Mouse (Mus musculus) heart, embryonic 14.5 days (tissue): ENCODE results near the gene Gmppa. TPM values are rescaled to one million over a fixed set of nuclear protein-coding genes. Genes with fewer than 3 reads are reported as not detected.

ENCODE experiments used
- ATAC-seq: fragments of 200-750 bp; cut with Nextera tagmentation; 2 replicates; pipeline ENCODE4 v1.8.0; 2017; ENCODE audit warnings: low read depth, moderate TSS enrichment; ENCODE audit not compliant: insufficient number of reproducible peaks, insufficient read depth, low FRiP score
- H3K27ac ChIP-seq, 2 experiments: fragments of 200-500 bp in 1 of 2; fragments of 300-500 bp in 1 of 2; sonication (generic) in 1 of 2; replicated peaks in 1 of 2; 2 replicates each; pipeline ENCODE4 v1.5.1; 2012 to 2014; ENCODE audit warnings: low read depth in 2 of 2, low read length in 2 of 2, control low read depth in 1 of 2, mild to moderate bottlenecking in 1 of 2, mixed read lengths in 1 of 2; ENCODE audit not compliant: control insufficient read depth in 1 of 2, insufficient read depth in 1 of 2
- H3K27me3 ChIP-seq: fragments of 300-500 bp; sonication (generic); 2 replicates; pipeline ENCODE4 v1.6.1; 2014; ENCODE audit warnings: mild to moderate bottlenecking, low read length, control low read depth; ENCODE audit not compliant: control insufficient read depth, insufficient read depth
- H3K36me3 ChIP-seq: fragments of 300-500 bp; sonication (generic); 2 replicates; pipeline ENCODE4 v1.6.1; 2014; ENCODE audit warnings: mild to moderate bottlenecking, control low read depth, low read length, mixed read lengths; ENCODE audit not compliant: control insufficient read depth, insufficient read depth
- H3K4me1 ChIP-seq, 2 experiments: fragments of 200-500 bp in 1 of 2; fragments of 300-500 bp in 1 of 2; sonication (generic) in 1 of 2; 2 replicates each; pipeline ENCODE4 v1.6.1; 2012 to 2014; ENCODE audit warnings: low read length in 2 of 2, control low read depth in 1 of 2, mixed read lengths in 1 of 2; ENCODE audit not compliant: control insufficient read depth in 2 of 2, insufficient read depth in 2 of 2
- H3K4me2 ChIP-seq: fragments of 300-500 bp; sonication (generic); 2 replicates; pipeline ENCODE4 v1.6.1; 2014; ENCODE audit warnings: mild to moderate bottlenecking, low read length
- H3K4me3 ChIP-seq, 2 experiments: fragments of 200-500 bp in 1 of 2; fragments of 300-500 bp in 1 of 2; sonication (generic) in 1 of 2; 2 replicates each; pipeline ENCODE4 v1.5.1; 2012 to 2014; ENCODE audit warnings: low read length in 2 of 2, mild to moderate bottlenecking in 2 of 2, control low read depth in 1 of 2, low read depth in 1 of 2, moderate library complexity in 1 of 2; ENCODE audit not compliant: control insufficient read depth in 1 of 2, insufficient read depth in 1 of 2
- H3K9ac ChIP-seq: fragments of 300-500 bp; sonication (generic); 2 replicates; pipeline ENCODE4 v1.6.1; 2014; ENCODE audit warnings: mild to moderate bottlenecking, low read length
- H3K9me3 ChIP-seq: fragments of 300-500 bp; sonication (generic); 2 replicates; pipeline ENCODE4 v1.6.1; 2016; ENCODE audit warnings: low read length, control low read depth; ENCODE audit not compliant: control insufficient read depth
- WGBS: fragments of 180-500 bp; shearing (Covaris S2); extraction: QIAGEN DNeasy Blood & Tissue Kit; methylation state at CpG from one replicate; pipeline ENCODE4 v1.1.7; 2014; 5-methylcytosine and 5-hydroxymethylcytosine counted together
- polyA plus RNA-seq: library from polyadenylated mRNA; unstranded; fragments of >200 nt; fragmentation: Nextera tagmentation; extraction: Ambion mirVana; gene quantifications from 2 replicates; pipeline ENCODE4 v1.2.1, GENCODE M21; 2014

The Gmppa gene
- polyA plus RNA-seq, 1 experiment from 2014 or later, result 71.9 TPM

DNA sequence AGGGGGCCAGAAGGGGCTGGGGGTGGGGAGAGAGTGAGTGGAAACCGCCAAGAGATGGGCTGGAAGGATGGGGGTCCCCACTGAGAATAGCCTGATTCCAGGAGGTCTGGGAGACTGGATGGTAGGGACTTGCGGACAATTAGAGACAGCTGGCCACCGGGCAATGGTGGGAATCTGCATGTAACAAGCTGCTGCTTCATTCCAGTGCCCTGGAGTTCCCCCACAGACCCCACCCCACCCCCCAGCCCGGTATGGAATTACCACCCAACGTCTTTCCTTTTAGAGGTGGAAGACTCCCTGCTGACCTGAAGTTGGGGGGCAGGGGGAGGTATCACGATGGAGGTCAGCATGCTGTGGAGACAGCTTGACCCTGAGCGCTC, 12.3 kb downstream of the Gmppa start:
- Histone ChIP-seq H3K27ac (no peak overlapping the region), H3K9me3 (no peaks in the 10 kb centered on the region), H3K4me3 (no peak overlapping the region), H3K4me1 (peaks cover 26 to 63% of the 10 kb centered on the region in 2 experiments), H3K36me3 (peaks cover 3% of the 10 kb centered on the region; the same call in 1 of the 2 replicates), H3K27me3 (peaks cover 73% of the 10 kb centered on the region), H3K9ac (0 out of 2 replicates have a peak overlapping the region, but pooled peaks have one; percentile 5), H3K4me2 (peak overlapping the region; percentile 47)
- 6% methylated on average over 7 of the region's 7 CpGs for WGBS
- ATAC-seq, result no peak

DNA sequence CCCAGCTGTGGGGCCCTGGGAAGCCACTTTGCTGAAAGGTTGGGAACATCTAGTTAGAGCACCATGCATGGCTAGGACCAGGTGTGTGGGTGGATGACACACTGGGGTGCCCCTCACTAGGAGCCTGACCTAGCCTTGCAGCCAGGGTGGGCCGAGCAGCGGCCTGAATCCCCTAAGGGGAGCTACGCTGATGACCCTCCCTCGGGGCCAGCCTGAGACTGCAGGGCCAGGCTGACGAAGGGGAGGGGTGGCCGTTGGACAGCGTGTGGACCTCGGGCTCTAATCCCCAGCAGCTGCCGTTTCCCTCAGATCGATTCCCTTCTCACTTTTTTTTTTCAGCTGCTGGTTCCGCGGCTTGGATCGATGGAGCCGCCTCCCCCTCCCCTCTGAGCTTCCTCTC, 13.2 kb downstream of the Gmppa start:
- Histone ChIP-seq H3K4me3 (no peak overlapping the region), H3K9me3 (no peaks in the 10 kb centered on the region), H3K4me2 (no peak overlapping the region), H3K27me3 (peaks cover 80% of the 10 kb centered on the region), H3K27ac (no peak overlapping the region), H3K36me3 (no peaks in the 10 kb centered on the region), H3K4me1 (peaks cover 26 to 60% of the 10 kb centered on the region in 2 experiments), H3K9ac (no peak overlapping the region)
- ATAC-seq, result no peak
- 5% methylated on average over 14 of the region's 14 CpGs for WGBS

DNA sequence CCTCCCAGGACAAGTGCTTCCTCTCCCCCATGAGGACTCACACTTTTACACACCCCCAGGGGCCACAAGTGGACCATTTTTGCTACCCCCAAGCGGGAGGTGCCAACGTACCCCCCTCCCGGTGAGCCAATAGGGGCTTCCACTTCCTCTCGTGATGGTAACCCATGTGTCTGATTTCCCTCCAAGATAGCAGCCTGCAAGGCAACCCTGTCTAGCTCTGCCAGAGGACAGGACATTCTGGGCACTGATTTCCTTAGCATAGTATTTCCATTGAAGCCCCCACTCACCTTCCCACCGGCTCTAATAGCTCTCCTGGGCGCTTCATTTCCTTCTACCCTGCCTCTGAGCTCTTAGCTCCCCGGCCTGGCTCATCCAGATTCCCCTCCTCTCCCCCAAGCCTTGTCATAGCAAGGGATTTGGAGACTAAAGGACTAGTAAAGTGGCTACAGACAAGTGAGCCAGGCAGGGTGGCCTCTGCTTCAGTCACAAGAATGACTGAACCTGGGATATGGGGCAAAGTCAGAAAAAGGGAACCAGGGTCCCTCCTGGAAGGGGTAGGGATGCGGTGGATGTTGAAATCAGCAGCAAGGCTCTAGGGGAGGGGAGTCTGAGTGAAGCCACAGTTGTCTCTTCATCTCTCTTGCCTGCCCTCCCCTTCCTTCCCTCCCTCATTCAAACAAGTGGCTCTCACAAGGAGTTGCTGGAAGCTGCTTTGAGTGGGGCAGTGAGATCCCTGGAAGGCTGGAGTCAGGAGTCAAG, 13.8 kb downstream of the Gmppa start:
- 0 out of 4 replicates have a peak overlapping the region, but pooled peaks of 1 of the 2 experiments have one; percentile 31 for H3K4me3 ChIP-seq

DNA sequence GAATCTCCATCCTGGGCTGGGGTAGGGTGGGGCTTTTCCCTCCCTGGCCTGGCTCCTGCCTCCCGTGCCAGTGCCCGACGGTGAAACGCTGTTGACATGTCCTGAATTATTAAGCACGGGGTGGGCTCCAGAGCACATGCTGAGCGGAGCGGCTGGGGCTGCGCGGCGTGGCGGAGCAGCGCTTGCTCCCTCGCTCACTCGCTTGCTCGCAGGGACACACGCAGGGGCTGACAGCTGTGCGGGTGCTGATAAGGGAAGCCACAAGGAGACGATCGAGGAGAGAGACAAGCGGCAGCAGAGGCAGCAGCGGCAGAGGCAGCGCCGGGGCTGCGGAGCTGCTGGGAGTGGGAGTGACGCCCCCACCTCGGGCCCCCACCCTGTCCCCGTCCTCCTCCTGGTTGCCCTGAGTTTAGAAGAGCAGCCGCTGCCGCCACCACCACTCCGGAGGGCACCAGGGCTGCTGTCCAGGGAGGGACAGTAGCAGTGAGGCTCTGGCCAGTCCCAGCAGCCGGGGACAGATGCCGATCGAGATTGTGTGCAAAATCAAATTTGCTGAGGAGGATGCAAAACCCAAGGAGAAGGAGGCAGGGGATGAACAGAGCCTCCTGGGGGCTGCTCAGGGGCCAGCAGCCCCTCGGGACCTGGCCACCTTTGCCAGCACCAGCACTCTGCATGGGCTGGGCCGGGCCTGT, 14.7 kb downstream of the Gmppa start, which contains the start of gene Asic4:
Gene Asic4, plus strand, starts transcription at position 123 of the 692 bp plus-strand sequence.
- H3K9me3 ChIP-seq, result no peaks in the 10 kb centered on the region
- H3K4me1 ChIP-seq, result peaks cover 23 to 53% of the 10 kb centered on the region in 2 experiments
- ATAC-seq, result no peak

More for the DNA sequence above, 13.8 kb downstream of the Gmppa start:
- ATAC-seq, result no peak
- peaks cover 81% of the 10 kb centered on the region for H3K27me3 ChIP-seq
- H3K27ac ChIP-seq, result no peak overlapping the region
- H3K36me3 ChIP-seq, result no peaks in the 10 kb centered on the region
- no peaks in the 10 kb centered on the region for H3K9me3 ChIP-seq
- H3K4me1 ChIP-seq, result peaks cover 26 to 60% of the 10 kb centered on the region in 2 experiments
- no peak overlapping the region for H3K9ac ChIP-seq
- H3K4me2 ChIP-seq, result peak overlapping the region; percentile 64
- 7% methylated on average over 8 of the region's 8 CpGs for WGBS

DNA sequence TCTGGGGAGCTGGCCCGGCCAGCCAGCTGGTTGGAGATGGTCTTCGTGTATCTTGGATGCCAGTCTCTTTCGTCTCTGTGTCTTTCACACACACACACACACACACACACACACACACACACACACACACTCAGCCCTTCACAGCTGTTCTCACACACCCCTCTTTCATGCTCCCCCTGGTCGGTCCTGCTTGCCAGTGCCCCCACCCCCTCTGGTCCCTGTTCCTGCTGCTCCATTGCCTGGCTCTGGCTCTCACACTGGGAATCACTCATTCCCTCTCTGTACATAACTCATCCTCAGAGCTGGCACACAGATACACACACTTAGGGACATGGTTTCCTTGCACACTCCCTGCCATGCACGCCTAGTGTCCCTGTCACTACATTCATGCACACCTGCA, 16.2 kb downstream of the Gmppa start:
- Histone ChIP-seq H3K27me3 (peaks cover 95% of the 10 kb centered on the region), H3K9me3 (no peaks in the 10 kb centered on the region), H3K4me3 (no peak overlapping the region), H3K36me3 (no peaks in the 10 kb centered on the region), H3K4me1 (peaks cover 13 to 38% of the 10 kb centered on the region in 2 experiments), H3K9ac (no peak overlapping the region), H3K27ac (no peak overlapping the region), H3K4me2 (no peak overlapping the region)
- ATAC-seq, result no peak
- 64% methylated on average over 5 of the region's 5 CpGs for whole genome bisulfite sequencing

More for the DNA sequence above, 14.7 kb downstream of the Gmppa start, which contains the start of gene Asic4:
- Histone ChIP-seq H3K36me3 (no peaks in the 10 kb centered on the region), H3K9ac (peak within 1 kb of the TSS; percentile 44; the same call in 1 of the 2 replicates), H3K27ac (no peak within 1 kb of the TSS), H3K27me3 (peaks cover 84% of the 10 kb centered on the region), H3K4me2 (peak within 1 kb of the TSS; percentile 64), H3K4me3 (peak within 1 kb of the TSS; percentile 2 to 31; a peak in 2 of 4 replicates)
- WGBS, result 1% methylated on average over 35 of the region's 35 CpGs

DNA sequence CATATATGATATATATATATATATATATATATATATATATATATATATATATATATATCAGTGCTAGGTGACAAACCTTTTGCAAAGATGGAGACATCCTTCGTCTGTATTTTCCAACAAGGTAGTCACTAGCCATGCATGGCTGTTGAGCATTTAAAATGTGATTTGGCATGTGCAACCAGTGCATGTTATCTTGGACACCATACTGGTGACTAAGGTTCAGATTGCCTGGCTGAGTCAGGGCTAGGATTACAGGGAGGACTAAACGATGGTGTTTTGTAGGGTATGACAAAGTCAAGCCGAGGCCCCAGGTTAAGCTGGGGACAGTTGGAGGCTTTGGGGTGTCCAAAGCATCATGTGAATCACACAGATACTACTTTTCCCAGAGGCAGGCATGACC, 19.7 kb downstream of the Gmppa start:
- no peak for ATAC-seq
- Histone ChIP-seq H3K27me3 (peaks cover 72% of the 10 kb centered on the region), H3K36me3 (no peaks in the 10 kb centered on the region), H3K9me3 (no peaks in the 10 kb centered on the region), H3K4me1 (peaks cover 11 to 31% of the 10 kb centered on the region in 2 experiments), H3K9ac (no peak overlapping the region), H3K4me2 (no peak overlapping the region), H3K4me3 (no peak overlapping the region), H3K27ac (no peak overlapping the region)
- 75% methylated on average over 3 of the region's 3 CpGs for WGBS

DNA sequence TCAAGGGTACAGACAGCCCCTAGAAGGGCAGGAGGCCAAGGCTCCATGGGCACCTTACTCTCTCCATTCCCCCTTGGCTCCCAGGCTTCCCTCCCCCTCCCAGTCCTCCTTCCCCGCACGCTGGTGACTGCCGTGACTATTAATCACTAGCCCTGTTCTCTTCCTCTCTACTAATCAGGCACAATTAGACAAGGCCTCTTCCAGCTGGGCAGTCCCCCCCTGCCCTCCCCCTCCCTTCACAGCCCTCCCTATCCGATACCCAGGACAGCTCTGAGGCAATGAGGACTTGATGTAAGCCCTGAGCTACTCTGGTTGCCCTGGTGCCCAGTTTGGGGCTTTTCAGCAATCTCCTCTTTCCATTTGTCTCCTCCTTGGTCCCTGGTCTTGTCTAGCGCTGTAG, 20.2 kb downstream of the Gmppa start:
- Histone ChIP-seq H3K27me3 (peaks cover 66% of the 10 kb centered on the region), H3K27ac (no peak overlapping the region), H3K36me3 (no peaks in the 10 kb centered on the region), H3K9ac (no peak overlapping the region), H3K4me1 (peaks cover 11 to 25% of the 10 kb centered on the region in 2 experiments), H3K4me3 (no peak overlapping the region), H3K4me2 (no peak overlapping the region), H3K9me3 (no peaks in the 10 kb centered on the region)
- no peak for ATAC-seq
- 49% methylated on average over 5 of the region's 5 CpGs for WGBS
